Mouse (Mus musculus): ENCODE data around the gene Npepl1.

DNA sequence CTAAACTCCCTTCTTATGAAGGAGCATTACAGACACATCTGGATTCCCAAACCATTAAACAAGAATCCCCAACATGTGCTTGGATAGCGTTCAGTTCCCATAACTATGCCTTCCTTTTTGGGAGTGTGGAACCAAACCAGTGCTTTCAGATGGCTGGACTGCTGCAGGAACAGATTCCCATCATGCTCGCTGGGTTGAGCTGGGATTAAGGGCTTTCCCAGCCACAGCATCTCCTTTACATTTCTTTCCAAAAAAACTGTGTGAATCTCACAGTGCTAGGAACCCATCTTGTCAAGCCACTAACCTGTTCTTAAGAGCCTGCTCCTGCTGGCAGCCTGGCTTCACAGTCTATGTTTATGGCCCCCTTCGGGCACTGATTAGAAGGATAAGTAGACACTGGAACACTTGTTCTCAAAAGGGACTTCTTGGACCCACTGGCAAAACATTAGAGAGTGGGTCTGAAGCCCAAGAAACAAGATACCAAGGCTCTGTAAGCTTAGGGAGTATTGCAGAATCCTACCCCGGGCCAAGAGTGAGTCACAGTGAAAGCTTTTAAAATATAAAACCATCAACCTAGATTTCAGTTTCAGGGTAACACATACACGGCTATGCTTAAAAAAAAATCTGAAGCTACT is 36.9 kb upstream of the Npepl1 start:
- no peak for TF ChIP-seq CTCF (IDR thresholded peaks at IDR 0.05; ENCODE audit: low read depth, low read length)
- no peak for TF ChIP-seq POLR2AphosphoS5 (IDR thresholded peaks at IDR 0.05; ENCODE audit: insufficient replicate concordance, low read depth, low read length)
- TF ChIP-seq TAL1 (conservative IDR thresholded peaks at IDR 0.05; ENCODE audit: low read depth, low read length), result no peak
- TF ChIP-seq GATA1 (IDR thresholded peaks at IDR 0.05; ENCODE audit: borderline replicate concordance, low read length), result no peak
- TF ChIP-seq GATA2 (IDR thresholded peaks at IDR 0.05; ENCODE audit: borderline replicate concordance, low read depth, low read length), result no peak
